Mouse (Mus musculus) left cerebral cortex, postnatal 10 days (tissue): ENCODE data around the gene Wwc2. TPM values are rescaled to one million over a fixed set of nuclear protein-coding genes. Genes with fewer than 3 reads are reported as not detected.
A peak's percentile ranks its signal among the peaks of the same experiment; 100 is the strongest.

Experiments used
- DNase-seq, 2 experiments: peaks; one replicate each; pipeline ENCODE4 v3.0.0; 2021 to 2022; ENCODE audit warnings: low spot score in 2 of 2, mixed read lengths in 1 of 2; ENCODE audit errors: extremely low spot score in 1 of 2
- intact Hi-C: fragments of 180-260 bp; cut with DNase I; formaldehyde crosslinking; loops from one replicate; pipeline ENCODE4 v1.15.1; 2025
- total RNA-seq, 2 experiments: library from RNA; stranded (reverse); gene quantifications; 2 replicates each; pipeline ENCODE4 v1.2.3; 2021

Gene Wwc2
- total RNA-seq, 2 experiments from 2014 or later: 27.3 to 28.0 TPM

DNA sequence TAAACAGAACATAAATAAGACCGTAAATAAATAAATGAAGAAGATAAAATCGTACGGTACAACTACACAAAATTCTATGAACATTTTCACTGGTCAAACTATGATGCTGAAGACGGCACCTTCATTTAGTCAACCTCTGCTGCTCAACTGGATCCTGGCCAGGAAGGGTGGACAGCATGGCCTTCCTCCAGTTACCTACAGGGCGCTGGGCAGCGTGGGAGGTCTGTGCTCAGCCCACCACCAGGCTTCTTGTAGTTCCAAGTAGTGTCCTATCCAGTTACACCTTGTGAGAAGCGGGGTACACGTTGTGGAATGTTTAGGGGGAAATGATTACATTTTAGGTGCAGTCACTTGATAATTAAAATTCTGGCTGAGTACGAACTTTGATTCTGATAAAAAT, 163.8 kb downstream of the Wwc2 start:
- DNase-seq: peak in 1 of 2 experiments; percentile 23
- intact Hi-C loops: no loop called here

- intact Hi-C loops: no loop called here
- peak in 1 of 2 experiments; percentile 20 for DNase-seq
These were observed 165.1 kb downstream of the Wwc2 start for GRCm38 (mm10) chr8:47825596-47825995.

GRCm38 (mm10) chr8:47824182-47824581, 166.5 kb downstream of the Wwc2 start, which contains the start of gene Cldn22:
Cldn22 (plus strand) TSS chr8:47824482.
- intact Hi-C loops: loop anchor here (5.0 kb wide), 1 partner anchor 37 kb away; no protein-coding TSS in a partner anchor
- no peak for DNase-seq

- intact Hi-C loops: loop anchor here (5.0 kb wide), 1 partner anchor 36 kb away; no protein-coding TSS in a partner anchor
- DNase-seq: no peak
These were observed 166.9 kb downstream of the Wwc2 start for GRCm38 (mm10) chr8:47823777-47824176.

GRCm38 (mm10) chr8:47822541-47822940, 168.2 kb downstream of the Wwc2 start:
- intact Hi-C loops: loop anchor here (5.0 kb wide), 1 partner anchor 35 kb away; no protein-coding TSS in a partner anchor
- peak in 1 of 2 experiments; percentile 15 for DNase-seq

DNA sequence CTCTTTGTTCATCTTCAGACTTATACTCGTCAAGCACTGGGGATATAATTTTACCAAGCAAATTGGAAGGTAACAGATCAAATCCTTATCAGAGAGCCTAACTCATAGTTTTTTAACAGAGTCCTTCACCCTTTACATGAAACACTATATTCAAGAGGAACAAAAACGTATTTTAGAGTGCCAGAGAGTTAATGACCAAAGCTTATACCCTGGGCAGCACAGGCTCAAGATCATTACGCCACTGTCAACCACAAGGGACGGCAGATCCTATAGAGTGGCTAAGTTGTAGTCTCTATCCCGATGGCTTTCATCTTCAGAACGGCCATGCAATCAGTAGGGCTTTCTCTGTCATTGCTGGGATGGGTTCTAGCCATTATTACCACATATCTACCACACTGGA, 168.9 kb downstream of the Wwc2 start, which contains the start of gene Cldn24:
Gene Cldn24, plus strand, starts transcription at position 301 of the 400 bp plus-strand sequence.
- intact Hi-C loops: loop anchor here (5.0 kb wide), 1 partner anchor 35 kb away; no protein-coding TSS in a partner anchor
- peak in 1 of 2 experiments; percentile 2 for DNase-seq

GRCm38 (mm10) chr8:47820914-47821772, 169.6 kb downstream of the Wwc2 start:
- intact Hi-C loops: loop anchor here (5.0 kb wide), 1 partner anchor 34 kb away; no protein-coding TSS in a partner anchor
- DNase-seq: peak in 1 of 2 experiments; percentile 7

DNA sequence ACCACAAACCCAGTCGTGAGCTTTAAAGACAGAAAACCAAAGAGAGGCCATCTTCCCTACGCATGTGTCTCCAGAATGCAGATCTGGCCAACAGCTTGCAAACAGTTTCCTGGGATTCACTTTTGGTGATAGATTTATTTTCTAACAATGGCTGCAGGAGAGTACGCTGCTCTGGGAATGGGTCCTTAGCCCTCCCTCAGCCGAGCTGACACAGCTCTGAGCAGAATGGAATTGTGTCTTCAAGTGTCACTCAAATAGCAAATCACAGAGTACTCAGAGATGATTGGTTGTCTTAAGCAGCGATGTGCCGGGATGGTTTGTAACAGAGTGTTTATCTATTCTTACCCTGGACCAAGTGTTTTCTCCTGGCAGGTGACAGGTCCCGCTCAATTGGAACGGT, 171.7 kb downstream of the Wwc2 start:
- DNase-seq: no peak
- intact Hi-C loops: no loop called here

DNA sequence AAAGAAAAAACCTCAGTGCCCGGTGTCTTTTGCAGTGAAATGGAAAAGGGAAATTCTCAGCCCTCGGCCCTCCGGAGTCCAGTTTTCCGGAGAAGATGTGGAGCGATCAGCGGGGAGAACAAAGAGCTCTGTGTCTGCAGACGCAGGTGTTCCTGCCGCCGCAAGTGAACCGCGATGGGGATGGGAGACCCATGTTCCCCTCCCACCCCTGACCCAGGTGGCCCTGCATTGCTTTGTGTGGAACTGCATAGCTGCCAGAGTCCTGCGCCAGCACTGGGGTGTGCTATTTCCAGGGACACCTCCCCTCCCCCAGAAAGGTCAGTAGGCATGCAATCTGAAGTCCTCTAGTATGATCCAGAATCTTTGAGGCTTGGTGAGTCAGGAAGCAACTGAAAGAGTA, 179.5 kb downstream of the Wwc2 start:
- intact Hi-C loops: no loop called here
- no peak for DNase-seq

- intact Hi-C loops: no loop called here
- DNase-seq: no peak
These were observed 180.1 kb downstream of the Wwc2 start for GRCm38 (mm10) chr8:47810666-47811015.

GRCm38 (mm10) chr8:47809970-47810665, 180.6 kb downstream of the Wwc2 start:
- intact Hi-C loops: no loop called here

GRCm38 (mm10) chr8:47804262-47804661, 186.5 kb downstream of the Wwc2 start:
- intact Hi-C loops: no loop called here
- DNase-seq: no peak

More at GRCm38 (mm10) chr8:47809970-47810665, 180.6 kb downstream of the Wwc2 start:
- no peak for DNase-seq

- intact Hi-C loops: no loop called here
- no peak for DNase-seq
These were observed 188.4 kb downstream of the Wwc2 start for GRCm38 (mm10) chr8:47802349-47802748.

DNA sequence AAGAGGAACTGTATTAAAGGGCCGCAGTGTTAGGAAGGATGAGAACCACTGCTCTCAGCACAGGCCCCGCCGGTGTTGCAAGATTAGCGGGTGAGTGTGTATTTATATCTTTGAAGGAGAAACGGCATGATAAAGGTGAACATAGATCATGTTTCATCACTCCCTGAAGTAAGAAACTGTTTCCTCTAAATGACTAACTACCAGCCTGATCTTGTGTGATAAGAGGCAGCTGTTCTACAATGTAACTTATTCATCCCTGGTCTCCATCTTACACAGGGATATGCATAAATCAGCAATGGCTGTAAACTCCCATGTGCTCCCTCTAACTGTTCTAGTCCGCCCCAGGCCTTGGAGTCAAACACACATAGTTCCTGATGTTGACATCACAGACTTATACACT, 191.3 kb downstream of the Wwc2 start:
- intact Hi-C loops: no loop called here
- DNase-seq: no peak

DNA sequence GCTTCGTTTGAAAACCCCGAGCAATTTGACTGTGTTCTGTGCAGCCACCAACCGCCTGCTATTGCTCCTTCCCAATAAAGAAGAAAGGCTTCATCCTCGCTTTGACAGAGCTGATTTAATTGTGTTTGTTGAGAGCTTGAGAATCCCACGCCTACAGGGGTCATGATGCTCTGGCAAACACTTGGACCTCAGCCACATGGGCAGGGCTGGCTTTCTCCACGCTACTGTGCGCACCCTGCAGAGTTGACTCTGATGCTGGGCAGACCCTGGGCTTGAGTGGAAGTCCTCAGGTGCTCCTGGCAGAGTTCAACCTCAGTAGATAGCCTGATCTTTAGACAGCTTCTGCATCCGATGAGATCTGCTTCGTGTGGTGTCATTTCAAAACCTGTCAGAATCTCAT, 198.7 kb downstream of the Wwc2 start:
- no peak for DNase-seq

DNA sequence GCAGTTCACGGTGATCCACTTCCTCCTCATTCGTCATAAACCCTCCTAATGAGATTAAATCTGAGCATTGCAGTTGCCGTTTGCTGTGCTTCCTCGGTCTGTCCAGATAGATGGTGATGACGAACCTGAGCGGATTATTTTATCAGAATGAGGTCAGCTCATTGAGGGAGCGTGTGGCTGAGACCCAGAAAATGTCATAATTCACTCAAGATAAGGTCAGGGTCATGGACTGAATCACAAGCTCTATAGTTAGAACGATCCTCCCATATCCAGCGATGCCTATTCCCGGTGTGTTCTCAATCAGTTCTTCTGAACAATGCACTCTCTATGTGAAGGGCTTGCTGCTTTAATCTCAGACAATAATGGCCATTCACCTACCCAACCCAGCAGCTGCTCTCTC, 203.0 kb downstream of the Wwc2 start:
- intact Hi-C loops: loop anchor here (5.0 kb wide), 1 partner anchor 35 kb away; the partner anchor contains the start of genes Cldn22 and Cldn24
- DNase-seq: no peak

More for the DNA sequence above, 198.7 kb downstream of the Wwc2 start:
- intact Hi-C loops: no loop called here

GRCm38 (mm10) chr8:47786323-47786722, 204.4 kb downstream of the Wwc2 start:
- intact Hi-C loops: loop anchor here (5.0 kb wide), 1 partner anchor 36 kb away; the partner anchor contains the start of genes Cldn22 and Cldn24
- DNase-seq: no peak

DNA sequence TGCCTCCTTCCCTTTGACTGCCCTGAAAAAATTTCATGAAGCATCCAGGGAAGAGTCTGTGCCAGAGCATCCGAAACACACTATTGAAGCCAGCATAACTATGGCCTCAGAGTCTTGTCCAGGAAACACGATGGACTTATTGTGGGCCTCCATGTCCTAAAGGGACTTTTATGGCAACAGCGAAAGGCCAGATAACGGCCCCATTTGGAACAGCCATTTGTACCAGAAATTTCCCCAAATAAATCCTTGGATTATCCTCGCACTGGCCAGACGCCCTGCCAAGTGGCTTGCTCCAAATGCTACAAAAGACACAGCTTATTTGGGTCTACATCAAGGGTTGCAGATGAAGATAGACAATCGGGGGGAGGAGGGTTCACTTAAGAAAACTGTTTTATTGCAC, 206.3 kb downstream of the Wwc2 start:
- no peak for DNase-seq
- intact Hi-C loops: no loop called here

- peak in 1 of 2 experiments; percentile 69 for DNase-seq
- intact Hi-C loops: no loop called here
These were observed 206.8 kb downstream of the Wwc2 start for GRCm38 (mm10) chr8:47783944-47784343.
